Mouse (Mus musculus): Measurements from ENCODE around the gene Mecom. TPM values are rescaled to one million over a fixed set of nuclear protein-coding genes. Genes with fewer than 3 reads are reported as not detected.

Mecom gene
- polyA plus RNA-seq, 1 experiment = 4.3 TPM

DNA sequence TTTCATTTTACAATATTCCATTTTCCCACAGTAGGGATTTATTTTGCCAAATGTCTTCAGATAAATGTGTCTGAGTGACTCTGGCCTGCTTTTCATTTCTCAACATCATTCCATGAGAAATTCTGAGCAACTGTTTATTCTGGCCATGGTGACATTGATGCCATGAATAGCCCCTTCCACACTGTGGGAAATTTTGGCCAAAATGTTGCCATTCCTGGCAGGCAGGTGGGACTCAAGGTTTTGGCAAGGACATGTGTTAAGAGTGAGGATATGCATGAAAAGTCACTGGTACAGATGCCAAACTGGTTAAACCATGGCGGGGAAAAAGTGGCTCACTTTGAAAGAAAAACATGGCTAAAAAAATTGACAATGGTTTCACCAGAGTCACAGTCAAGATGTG lies 456.4 kb downstream of the Mecom start:
- TF ChIP-seq CTCF (IDR thresholded peaks at IDR 0.05; ENCODE audit: borderline replicate concordance, insufficient read depth, low read depth, low read length) (no peak), POLR2A (IDR thresholded peaks at IDR 0.05; ENCODE audit: borderline replicate concordance, insufficient read depth, low read length) (no peak)
- no peaks in the 10 kb centered on the region for H3K27me3 ChIP-seq (ENCODE audit: control insufficient read depth, insufficient read depth, low read length)

DNA sequence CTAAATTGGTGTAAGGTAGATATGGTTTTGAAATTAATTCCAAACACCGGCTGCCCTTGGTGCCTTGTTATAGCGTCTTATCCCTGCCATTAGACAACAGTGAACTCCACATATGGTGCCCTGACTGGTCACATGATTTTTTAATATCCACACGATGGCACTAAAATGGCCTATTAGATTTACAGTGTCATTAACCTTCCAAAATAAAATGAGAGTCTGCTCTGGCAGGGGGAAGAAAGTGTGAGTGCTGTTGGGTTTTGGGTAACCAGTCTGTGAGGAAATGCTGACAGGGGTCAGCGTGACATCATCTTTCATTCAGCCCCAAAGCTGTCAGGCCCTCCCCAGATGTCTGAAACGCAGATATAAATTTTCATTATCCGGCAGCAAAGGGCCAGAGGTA lies 461.7 kb downstream of the Mecom start:
- no peaks in the 10 kb centered on the region for H3K27me3 ChIP-seq (ENCODE audit: control insufficient read depth, insufficient read depth, low read length)
- H3K27ac ChIP-seq (ENCODE audit: insufficient read depth, low read length) = no peak overlapping the region
- H3K4me1 ChIP-seq (ENCODE audit: control insufficient read depth, insufficient read depth, low read length) = no peaks in the 10 kb centered on the region
- no peak for DNase-seq
- no peak for TF ChIP-seq CTCF (IDR thresholded peaks at IDR 0.05; ENCODE audit: borderline replicate concordance, insufficient read depth, low read depth, low read length)
- TF ChIP-seq POLR2A (IDR thresholded peaks at IDR 0.05; ENCODE audit: borderline replicate concordance, insufficient read depth, low read length) = no peak
- WGBS = 83% methylated on average over 6 of the region's 6 CpGs
- H3K4me3 ChIP-seq (replicated peaks; ENCODE audit: insufficient read depth, low read depth, low read length) = no peak overlapping the region

More for the DNA sequence above, 456.4 kb downstream of the Mecom start:
- no peak overlapping the region for H3K4me3 ChIP-seq (replicated peaks; ENCODE audit: insufficient read depth, low read depth, low read length)
- no peaks in the 10 kb centered on the region for H3K4me1 ChIP-seq (ENCODE audit: control insufficient read depth, insufficient read depth, low read length)
- no peak overlapping the region for H3K27ac ChIP-seq (ENCODE audit: insufficient read depth, low read length)
- 32% methylated on average over 1 of the region's 1 CpGs for WGBS
- DNase-seq = no peak

DNA sequence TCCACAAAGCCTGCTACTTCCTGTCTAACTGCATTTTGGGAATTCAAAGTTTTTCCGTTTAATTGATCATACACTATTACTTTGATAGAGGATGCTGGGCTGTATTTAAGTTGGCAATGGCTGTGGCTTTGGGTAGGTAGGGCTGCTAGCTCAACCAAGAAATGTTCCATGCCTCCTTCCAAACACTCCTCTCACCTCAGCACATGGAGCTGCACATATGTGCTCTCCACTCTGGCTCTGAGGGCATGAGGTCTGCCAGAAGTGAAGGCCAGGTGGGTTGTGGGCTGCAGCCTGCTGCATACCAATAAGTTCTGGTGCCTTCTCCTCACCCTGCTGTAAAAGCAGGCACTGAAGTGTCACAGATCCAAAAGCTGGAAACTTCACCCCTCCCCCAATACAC lies 464.0 kb downstream of the Mecom start:
- H3K4me1 ChIP-seq (ENCODE audit: control insufficient read depth, insufficient read depth, low read length) = no peaks in the 10 kb centered on the region
- H3K27me3 ChIP-seq (ENCODE audit: control insufficient read depth, insufficient read depth, low read length) = no peaks in the 10 kb centered on the region
- TF ChIP-seq POLR2A (IDR thresholded peaks at IDR 0.05; ENCODE audit: borderline replicate concordance, insufficient read depth, low read length) (no peak), CTCF (IDR thresholded peaks at IDR 0.05; ENCODE audit: borderline replicate concordance, insufficient read depth, low read depth, low read length) (no peak)
- 82% methylated on average over 1 of the region's 1 CpGs for WGBS
- H3K4me3 ChIP-seq (replicated peaks; ENCODE audit: insufficient read depth, low read depth, low read length) = no peak overlapping the region
- no peak overlapping the region for H3K27ac ChIP-seq (ENCODE audit: insufficient read depth, low read length)
- no peak for DNase-seq

DNA sequence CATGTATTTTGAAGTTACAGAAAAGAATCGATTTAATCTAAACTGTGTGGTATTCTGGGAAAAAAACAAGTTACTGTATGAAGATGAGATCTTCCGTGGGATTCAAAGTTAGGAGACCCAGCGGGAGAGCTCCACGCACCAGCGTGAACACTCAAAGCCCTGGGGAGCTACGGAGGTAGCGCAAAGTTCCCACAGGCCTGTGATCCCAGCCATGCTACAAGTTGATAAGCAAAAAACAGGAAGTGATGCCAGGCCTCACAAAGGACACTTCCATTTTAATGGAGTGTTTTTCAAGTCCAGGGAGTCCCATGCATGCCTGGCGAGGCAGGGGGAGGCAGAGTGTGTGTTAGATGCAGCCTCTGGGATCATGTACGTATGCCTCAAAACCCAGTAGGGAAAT lies 464.5 kb downstream of the Mecom start:
- Histone ChIP-seq H3K27me3 (ENCODE audit: control insufficient read depth, insufficient read depth, low read length) (no peaks in the 10 kb centered on the region), H3K4me3 (replicated peaks; ENCODE audit: insufficient read depth, low read depth, low read length) (no peak overlapping the region), H3K4me1 (ENCODE audit: control insufficient read depth, insufficient read depth, low read length) (no peaks in the 10 kb centered on the region), H3K27ac (ENCODE audit: insufficient read depth, low read length) (no peak overlapping the region)
- TF ChIP-seq POLR2A (IDR thresholded peaks at IDR 0.05; ENCODE audit: borderline replicate concordance, insufficient read depth, low read length) = no peak
- WGBS = 92% methylated on average over 9 of the region's 9 CpGs
- DNase-seq = no peak

- peak; percentile 7 to 13 for DNase-seq
- 9% methylated on average over 7 of the region's 7 CpGs for WGBS
- H3K4me1 ChIP-seq (ENCODE audit: control insufficient read depth, insufficient read depth, low read length) = no peaks in the 10 kb centered on the region
- no peak overlapping the region for H3K27ac ChIP-seq (ENCODE audit: insufficient read depth, low read length)
- H3K27me3 ChIP-seq (ENCODE audit: control insufficient read depth, insufficient read depth, low read length) = no peaks in the 10 kb centered on the region; the same call in 1 of the 2 replicates
- no peak overlapping the region for H3K4me3 ChIP-seq (replicated peaks; ENCODE audit: insufficient read depth, low read depth, low read length)
- TF ChIP-seq CTCF (IDR thresholded peaks at IDR 0.05; ENCODE audit: borderline replicate concordance, insufficient read depth, low read depth, low read length) (no peak), POLR2A (IDR thresholded peaks at IDR 0.05; ENCODE audit: borderline replicate concordance, insufficient read depth, low read length) (no peak)
These were observed 467.0 kb downstream of the Mecom start for GRCm38 (mm10) chr3:30080827-30081226.

DNA sequence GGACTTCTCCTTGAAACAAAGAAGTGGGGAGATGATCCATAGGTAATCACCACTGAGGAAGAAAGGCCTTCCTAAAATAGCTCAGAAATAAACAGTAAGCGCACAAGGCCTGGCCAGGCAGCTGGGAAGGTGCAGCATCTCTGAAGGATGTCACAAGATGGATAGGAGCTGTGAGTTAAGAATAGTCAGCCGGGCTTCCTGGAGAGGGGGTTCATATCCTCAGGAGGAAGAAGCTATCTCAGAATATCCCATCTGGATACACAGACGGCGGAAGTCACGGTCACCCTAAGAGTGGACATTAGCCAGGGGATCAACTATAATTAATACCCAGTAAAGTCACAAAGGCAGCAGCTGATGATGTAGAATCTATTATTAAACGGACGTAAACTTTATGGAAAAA lies 471.3 kb downstream of the Mecom start:
- 89% methylated on average over 7 of the region's 7 CpGs for WGBS
- Histone ChIP-seq H3K27me3 (ENCODE audit: control insufficient read depth, insufficient read depth, low read length) (no peaks in the 10 kb centered on the region; the same call in 1 of the 2 replicates), H3K27ac (ENCODE audit: insufficient read depth, low read length) (no peak overlapping the region), H3K4me1 (ENCODE audit: control insufficient read depth, insufficient read depth, low read length) (no peaks in the 10 kb centered on the region), H3K4me3 (replicated peaks; ENCODE audit: insufficient read depth, low read depth, low read length) (no peak overlapping the region)
- no peak for TF ChIP-seq POLR2A (IDR thresholded peaks at IDR 0.05; ENCODE audit: borderline replicate concordance, insufficient read depth, low read length)
- TF ChIP-seq CTCF (IDR thresholded peaks at IDR 0.05; ENCODE audit: borderline replicate concordance, insufficient read depth, low read depth, low read length) = no peak
- no peak for DNase-seq

DNA sequence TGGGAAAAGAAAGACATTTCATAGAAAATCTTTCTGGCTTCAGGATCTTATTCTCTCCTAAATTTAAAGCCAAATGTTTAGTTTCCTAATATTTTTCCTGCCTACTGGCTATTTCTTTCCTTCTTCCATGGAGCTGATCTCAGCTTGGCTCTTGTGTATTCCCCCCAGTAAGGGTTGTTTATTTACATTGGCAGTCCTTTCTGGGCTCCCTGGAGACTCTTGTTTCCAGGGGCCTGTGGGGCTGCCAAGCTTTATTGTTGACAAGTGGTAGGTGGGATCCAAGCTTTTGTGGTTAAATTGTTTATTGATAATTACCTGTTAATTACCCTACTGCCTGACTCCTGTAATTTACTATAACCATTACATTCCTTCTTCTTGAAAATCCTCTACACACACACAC lies 476.5 kb downstream of the Mecom start:
- Histone ChIP-seq H3K27ac (ENCODE audit: insufficient read depth, low read length) (no peak overlapping the region), H3K27me3 (ENCODE audit: control insufficient read depth, insufficient read depth, low read length) (no peaks in the 10 kb centered on the region), H3K4me3 (replicated peaks; ENCODE audit: insufficient read depth, low read depth, low read length) (no peak overlapping the region), H3K4me1 (ENCODE audit: control insufficient read depth, insufficient read depth, low read length) (no peaks in the 10 kb centered on the region)
- TF ChIP-seq CTCF (IDR thresholded peaks at IDR 0.05; ENCODE audit: borderline replicate concordance, insufficient read depth, low read depth, low read length) (no peak), POLR2A (IDR thresholded peaks at IDR 0.05; ENCODE audit: borderline replicate concordance, insufficient read depth, low read length) (no peak)
- DNase-seq = no peak

GRCm38 (mm10) chr3:30066519-30066918 lies 481.3 kb downstream of the Mecom start:
- whole genome bisulfite sequencing = 91% methylated on average over 7 of the region's 7 CpGs
- H3K4me1 ChIP-seq (ENCODE audit: control insufficient read depth, insufficient read depth, low read length) = no peaks in the 10 kb centered on the region
- no peak overlapping the region for H3K27ac ChIP-seq (ENCODE audit: insufficient read depth, low read length)
- DNase-seq = no peak
- H3K27me3 ChIP-seq (ENCODE audit: control insufficient read depth, insufficient read depth, low read length) = no peaks in the 10 kb centered on the region
- TF ChIP-seq CTCF (IDR thresholded peaks at IDR 0.05; ENCODE audit: borderline replicate concordance, insufficient read depth, low read depth, low read length) (no peak), POLR2A (IDR thresholded peaks at IDR 0.05; ENCODE audit: borderline replicate concordance, insufficient read depth, low read length) (no peak)
- H3K4me3 ChIP-seq (replicated peaks; ENCODE audit: insufficient read depth, low read depth, low read length) = no peak overlapping the region
